Mouse (Mus musculus) left cerebral cortex, adult 2 months (tissue): ENCODE measurements at regions not wholly inside any gene's neighbourhood (a gene's known extent, or its start where the extent isn't known, plus 50 kb on each side); places are given as distances from the start of the nearest gene placed in this dataset.
"Not testable (repeated sequence)": the region's sequence is repeated elsewhere in the genome, so short reads cannot be mapped to it uniquely, and the experiment has no call there.

Experiments used
- DNase-seq, 2 experiments: peaks; one replicate each; pipeline ENCODE4 v3.0.0; 2021 to 2022; ENCODE audit warnings: low spot score in 2 of 2, mixed read lengths in 1 of 2; ENCODE audit errors: extremely low spot score in 1 of 2
- H3K27ac ChIP-seq: fragments of 200-600 bp; 2 replicates; pipeline ENCODE4 v1.8.1; 2022
- H3K4me3 ChIP-seq: fragments of 200-600 bp; 2 replicates; pipeline ENCODE4 v1.8.1; 2022
- CTCF ChIP-seq: fragments of 200-600 bp; IDR thresholded peaks from 2 replicates; pipeline ENCODE4 v1.8.1; 2022; ENCODE audit warnings: antibody characterized with exemption, mild to moderate bottlenecking, moderate library complexity
- intact Hi-C: fragments of 180-260 bp; cut with DNase I; formaldehyde crosslinking; loops from one replicate; pipeline ENCODE4 v1.15.1; 2025

- Histone ChIP-seq H3K4me3 (no peak overlapping the region), H3K27ac (no peak overlapping the region)
- no peak for TF ChIP-seq CTCF
- intact Hi-C loops = no loop called here
- DNase-seq = no peak
Observed at GRCm38 (mm10) chr9:9475009-9475744, 236.3 kb upstream of the Arhgap42 start.

DNA sequence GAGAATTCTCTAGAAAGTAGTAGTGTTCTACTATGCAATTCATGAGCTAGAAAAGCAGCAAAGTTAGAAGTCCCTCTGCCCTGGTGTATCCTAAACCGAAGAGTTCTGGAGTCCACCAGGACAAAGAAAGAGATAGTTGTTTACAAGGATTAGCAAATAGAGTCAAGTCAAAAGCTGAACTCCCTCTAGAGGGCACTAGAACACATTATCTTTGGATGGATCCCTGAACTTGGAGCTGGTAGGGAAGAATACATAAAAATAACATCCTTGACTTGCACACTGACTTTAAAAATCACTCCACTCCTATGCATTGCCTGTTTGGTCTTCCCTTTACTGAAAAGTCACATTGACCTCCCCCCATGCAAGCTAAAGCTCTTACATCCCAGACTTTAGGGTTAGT lies 205.3 kb upstream of the Arhgap42 start:
- intact Hi-C loops = no loop called here
- DNase-seq = no peak

DNA sequence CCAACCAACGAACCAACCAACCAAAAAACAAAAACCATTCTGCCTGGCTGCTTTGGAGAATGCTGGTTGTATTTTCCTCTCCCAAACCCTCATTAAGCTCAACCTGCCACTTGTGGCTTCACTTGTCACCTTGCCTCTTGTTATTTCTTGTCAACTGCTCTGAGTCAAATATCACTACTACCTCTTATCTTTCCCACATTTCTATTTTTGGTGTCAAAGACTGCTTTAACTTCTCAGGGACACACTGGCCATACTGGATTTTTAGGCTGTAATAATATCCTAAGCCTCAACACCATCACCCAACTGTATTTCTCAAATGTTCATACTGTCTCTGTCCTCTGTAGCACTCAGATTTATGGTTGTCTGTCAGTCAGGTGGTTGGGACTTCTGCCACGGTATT lies 181.4 kb upstream of the Arhgap42 start:
- no peak overlapping the region for H3K4me3 ChIP-seq
- TF ChIP-seq CTCF = no peak
- DNase-seq = no peak
- no peak overlapping the region for H3K27ac ChIP-seq
- intact Hi-C loops = no loop called here

More for the DNA sequence above, 205.3 kb upstream of the Arhgap42 start:
- TF ChIP-seq CTCF = no peak; the same call in none of the 2 replicates
- no peak overlapping the region for H3K27ac ChIP-seq
- H3K4me3 ChIP-seq = no peak overlapping the region

DNA sequence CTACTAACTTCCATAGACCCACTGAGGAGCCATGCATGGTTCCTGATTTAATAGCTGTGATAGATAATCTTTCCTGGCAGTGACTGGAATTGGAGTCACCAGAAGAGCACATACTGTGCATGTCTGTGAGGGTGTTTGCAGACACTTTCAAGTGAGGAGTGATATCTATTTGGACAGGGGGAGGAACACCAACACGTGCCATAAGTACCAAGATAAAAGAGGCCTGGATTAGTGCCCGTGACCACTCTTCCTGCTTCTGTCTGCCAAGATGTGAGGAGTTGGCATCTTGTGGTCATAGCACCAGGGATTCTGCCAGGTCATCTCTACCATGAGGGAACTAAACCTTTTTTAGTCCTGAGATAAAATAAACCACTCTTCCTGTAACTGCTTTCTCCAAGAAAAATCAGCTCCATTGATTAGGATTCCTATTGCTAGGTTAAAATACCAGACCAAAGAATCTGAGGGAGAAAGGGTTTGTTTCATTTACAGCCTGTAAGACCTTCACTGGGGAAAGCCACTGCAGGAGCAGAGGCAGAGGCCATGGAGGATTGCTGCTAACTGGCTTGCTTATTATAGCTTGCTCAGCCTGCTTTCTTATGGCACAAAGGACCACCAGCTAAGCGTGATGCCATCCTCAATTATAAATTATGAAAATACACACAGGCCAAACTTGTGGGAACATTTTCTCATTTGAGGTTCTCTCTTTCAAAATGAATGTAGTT lies 173.7 kb upstream of the Arhgap42 start:
- intact Hi-C loops = no loop called here
- DNase-seq = no peak
- Histone ChIP-seq H3K27ac (no peak overlapping the region), H3K4me3 (no peak overlapping the region)
- no peak for TF ChIP-seq CTCF

DNA sequence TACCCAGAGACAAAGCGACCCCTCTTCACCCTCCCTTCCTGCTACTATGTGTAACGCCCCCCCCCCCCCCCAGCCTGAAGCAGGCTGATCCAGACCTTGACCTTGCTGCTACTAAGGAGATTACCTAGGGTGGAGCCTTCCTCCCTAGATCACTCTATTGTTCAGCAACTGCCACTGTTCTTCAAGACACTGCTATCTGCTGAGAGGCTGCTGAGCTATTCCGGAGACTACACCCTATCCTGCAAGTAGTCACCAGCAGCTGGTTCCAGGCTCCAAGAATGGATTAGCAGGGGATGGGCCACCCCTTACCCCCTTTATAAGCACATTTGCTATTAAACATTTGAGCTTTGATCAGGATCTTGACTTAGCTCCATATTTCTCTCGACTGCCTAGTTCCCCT lies 155.3 kb upstream of the Arhgap42 start:
- H3K4me3 ChIP-seq, H3K27ac ChIP-seq, intact Hi-C loops, DNase-seq: not testable (repeated sequence)

- H3K4me3 ChIP-seq = no peak overlapping the region
- TF ChIP-seq CTCF = peak; percentile 71
- DNase-seq = no peak
- intact Hi-C loops = loop anchor here (10.0 kb wide), 3 partner anchors 402 to 1528 kb away; partner anchors contain the start of genes Cntn5 and Gm16485
- no peak overlapping the region for H3K27ac ChIP-seq
Observed at GRCm38 (mm10) chr9:9376650-9377189, 137.8 kb upstream of the Arhgap42 start.

GRCm38 (mm10) chr9:9375304-9375904 lies 136.5 kb upstream of the Arhgap42 start:
- H3K4me3 ChIP-seq = no peak overlapping the region
- intact Hi-C loops = loop anchor here (1.0 to 10.0 kb wide), 4 partner anchors 326 to 1529 kb away; partner anchors contain the start of genes Cntn5 and Gm16485
- DNase-seq = peak; percentile 63 to 69
- no peak overlapping the region for H3K27ac ChIP-seq
- TF ChIP-seq CTCF = peak; percentile 85

GRCm38 (mm10) chr9:9372594-9372993 lies 133.7 kb upstream of the Arhgap42 start:
- peak; percentile 59 for TF ChIP-seq CTCF
- Histone ChIP-seq H3K4me3 (no peak overlapping the region), H3K27ac (no peak overlapping the region)
- DNase-seq = no peak
- intact Hi-C loops = loop anchor here (1.0 to 10.0 kb wide), 4 partner anchors 321 to 1532 kb away; partner anchors contain the start of genes Cntn5 and Gm16485

DNA sequence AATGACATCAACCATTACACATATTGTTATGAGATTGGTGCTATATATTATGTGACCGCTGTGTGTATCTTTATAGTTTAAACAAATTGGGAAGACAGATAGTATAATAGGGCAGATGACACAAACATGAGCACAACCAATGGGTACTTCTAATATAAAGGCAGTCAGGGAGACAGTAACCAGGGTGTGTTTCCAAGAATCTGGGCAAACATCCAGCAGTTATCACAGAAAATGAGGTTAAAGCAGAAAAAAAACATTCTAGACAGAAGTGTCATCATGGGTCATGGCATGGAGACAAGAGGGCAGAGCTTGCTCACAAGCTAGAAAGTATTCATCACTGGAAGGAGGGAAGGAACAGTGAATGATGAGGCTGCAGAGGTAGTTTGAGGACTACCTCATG lies 129.8 kb upstream of the Arhgap42 start:
- intact Hi-C loops = no loop called here
- no peak for TF ChIP-seq CTCF
- DNase-seq = no peak
- no peak overlapping the region for H3K27ac ChIP-seq
- no peak overlapping the region for H3K4me3 ChIP-seq

DNA sequence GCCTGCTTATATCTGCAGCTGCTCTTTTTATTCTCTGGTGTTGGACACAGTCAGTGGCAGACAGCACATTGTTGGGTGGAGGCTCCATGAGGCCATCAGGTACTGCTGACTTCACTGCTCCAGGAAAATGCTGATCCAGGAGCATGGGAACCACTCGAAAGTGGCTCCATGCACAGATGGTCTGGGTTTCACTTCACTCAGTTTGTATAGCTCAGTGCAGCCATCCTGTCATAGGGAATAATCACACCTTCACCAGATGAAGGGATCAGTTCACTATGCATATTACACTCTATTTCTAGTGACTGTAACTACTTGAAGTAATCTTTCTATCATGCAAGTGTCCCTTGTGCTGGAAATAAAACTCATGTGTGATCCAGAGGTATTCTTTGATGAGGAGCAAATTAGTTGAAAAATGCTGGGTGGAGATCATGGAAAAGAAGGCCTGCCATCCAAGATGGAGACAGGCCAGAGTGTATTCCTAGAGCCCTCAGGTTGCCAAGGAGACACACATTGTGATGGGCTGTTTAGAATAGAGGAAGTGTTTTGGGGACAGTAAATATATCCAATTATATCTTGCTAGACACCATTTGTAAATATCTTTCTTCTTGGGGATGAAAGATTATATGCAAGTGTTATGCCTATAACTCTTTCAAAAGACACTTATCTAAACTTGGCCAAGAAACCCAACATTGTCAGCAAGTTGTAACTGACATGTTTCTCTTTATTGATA lies 103.7 kb upstream of the Arhgap42 start:
- intact Hi-C loops = no loop called here
- no peak for TF ChIP-seq CTCF
- H3K27ac ChIP-seq = no peak overlapping the region
- DNase-seq = no peak
- H3K4me3 ChIP-seq = no peak overlapping the region

DNA sequence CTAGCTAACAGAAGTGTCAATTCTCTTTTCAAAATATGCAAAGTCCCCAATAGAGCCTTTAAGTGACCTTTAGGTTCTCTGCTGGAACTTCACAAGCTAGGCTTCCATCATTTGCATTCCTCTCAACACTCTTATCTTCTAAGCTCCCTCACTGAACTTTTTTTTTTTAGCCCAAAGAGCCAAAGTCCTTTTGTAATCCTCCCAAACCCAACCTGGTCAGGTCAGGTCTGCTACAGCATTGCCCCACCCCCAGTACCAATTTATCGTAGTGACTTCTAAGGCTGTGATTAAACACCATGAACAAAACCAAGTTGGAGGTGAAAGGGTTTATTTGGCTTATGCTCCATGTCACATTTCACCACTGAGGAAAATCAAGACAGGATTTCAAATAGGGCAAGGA lies 79.7 kb upstream of the Arhgap42 start:
- no peak overlapping the region for H3K27ac ChIP-seq
- DNase-seq = no peak
- no peak for TF ChIP-seq CTCF
- H3K4me3 ChIP-seq = no peak overlapping the region
- intact Hi-C loops = no loop called here
